Mouse (Mus musculus): ENCODE measurements at regions not wholly inside any gene's neighbourhood (a gene's known extent, or its start where the extent isn't known, plus 50 kb on each side); places are given as distances from the start of the nearest gene placed in this dataset.

DNA sequence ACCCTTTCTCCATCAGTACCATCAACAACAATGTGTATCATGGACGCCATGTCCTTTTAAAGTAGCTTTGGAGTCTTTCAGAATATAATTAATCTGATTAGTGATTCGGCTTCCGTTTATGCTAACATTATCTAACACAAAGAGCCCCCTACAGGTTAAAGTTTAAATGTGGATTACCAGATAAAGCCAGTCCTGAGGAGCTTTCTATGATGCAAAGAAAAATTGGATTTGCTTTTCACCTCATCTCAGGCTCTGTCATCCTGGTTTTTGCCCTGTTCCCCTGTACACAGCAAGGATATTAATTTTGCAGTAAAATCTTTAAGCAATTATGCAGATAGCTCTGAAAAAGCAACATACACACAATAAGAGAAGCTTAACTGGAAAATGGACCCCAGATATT is 412.7 kb upstream of the Tbc1d2b start:
- DNase-seq (ENCODE audit: low read depth, low spot score): no peak

DNA sequence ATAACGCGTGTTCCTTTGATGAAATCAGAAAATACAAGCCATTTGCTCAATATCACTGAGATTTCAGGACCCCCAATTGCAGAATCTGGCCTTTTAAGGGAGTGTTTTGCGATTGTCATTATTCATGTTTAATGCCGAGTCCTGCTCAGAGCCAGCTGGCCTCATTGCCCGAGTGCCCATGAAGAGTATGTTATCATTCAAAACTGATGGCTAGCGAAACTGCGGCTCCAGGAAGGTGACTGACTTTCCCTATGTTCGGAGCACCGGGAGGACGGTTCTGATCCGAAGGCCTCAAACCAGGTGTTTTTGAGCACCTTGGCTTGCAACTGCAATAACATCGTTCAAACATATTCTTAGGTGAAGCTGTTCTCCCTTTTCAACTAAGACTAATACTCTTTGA is 419.5 kb upstream of the Tbc1d2b start:
- DNase-seq (ENCODE audit: low read depth, low spot score): no peak

DNA sequence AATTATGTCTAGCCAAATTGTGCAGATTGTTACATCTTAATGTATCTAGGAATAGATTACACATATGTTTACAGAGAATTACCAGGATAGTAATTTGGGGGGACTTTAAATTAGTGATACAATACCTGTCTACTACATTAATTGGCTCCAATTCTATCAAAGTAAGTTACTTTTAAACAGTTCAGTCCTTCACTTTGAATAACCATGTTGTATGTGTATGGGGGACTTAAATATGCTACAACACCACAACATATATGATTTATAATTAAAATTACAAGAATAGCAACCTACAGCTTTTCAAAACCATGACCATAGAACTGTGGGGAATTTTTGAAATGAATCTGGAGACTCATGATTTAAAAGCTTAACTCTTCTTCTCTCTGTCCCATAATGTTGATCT is 420.5 kb upstream of the Tbc1d2b start:
- DNase-seq (ENCODE audit: low read depth, low spot score): no peak

DNA sequence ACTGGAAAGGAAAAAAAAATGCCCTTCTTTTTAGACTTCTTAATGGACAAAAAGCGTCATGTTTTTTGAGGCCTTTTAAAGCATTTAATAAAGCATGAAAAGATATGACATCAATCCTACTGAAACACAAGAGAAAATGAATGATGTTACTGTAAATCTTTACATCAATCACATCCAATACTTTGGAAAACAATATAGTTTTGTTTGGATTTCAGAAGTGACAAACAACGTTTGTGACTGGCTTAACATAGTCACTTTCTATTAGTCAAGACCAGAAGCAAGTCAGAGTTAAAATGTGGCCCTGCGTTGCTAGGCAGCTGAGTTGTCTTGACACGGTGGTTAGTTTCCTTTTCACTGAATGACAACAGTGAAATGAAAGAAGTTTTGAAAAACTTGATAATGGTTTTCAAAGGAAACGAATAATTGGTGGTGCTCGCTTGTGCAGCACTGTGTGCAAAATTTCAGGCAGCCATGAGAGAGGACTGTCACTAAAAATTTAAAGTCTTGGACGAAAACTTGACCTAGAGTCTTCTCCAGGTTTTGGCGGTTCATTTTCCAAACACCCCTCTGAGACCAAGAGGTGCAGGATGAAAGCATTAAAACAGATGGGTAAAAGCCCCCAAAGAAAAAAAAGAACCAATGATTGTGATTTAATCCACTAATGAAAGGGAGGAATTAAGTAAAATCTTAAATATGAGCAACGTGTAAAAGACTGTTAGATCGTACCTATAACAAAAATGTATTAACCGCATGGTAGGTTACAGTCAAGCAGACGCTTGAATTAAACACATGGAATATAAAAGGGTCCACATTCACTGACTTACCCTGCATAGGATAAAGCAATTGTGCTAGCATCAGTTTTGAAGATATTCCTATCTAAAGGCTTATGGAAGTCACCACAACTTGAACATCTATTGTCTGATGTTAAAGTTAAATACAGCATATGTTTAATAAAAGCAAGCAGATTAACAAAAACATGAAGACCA is 421.4 kb upstream of the Tbc1d2b start:
- no peak for DNase-seq (ENCODE audit: low read depth, low spot score)

DNA sequence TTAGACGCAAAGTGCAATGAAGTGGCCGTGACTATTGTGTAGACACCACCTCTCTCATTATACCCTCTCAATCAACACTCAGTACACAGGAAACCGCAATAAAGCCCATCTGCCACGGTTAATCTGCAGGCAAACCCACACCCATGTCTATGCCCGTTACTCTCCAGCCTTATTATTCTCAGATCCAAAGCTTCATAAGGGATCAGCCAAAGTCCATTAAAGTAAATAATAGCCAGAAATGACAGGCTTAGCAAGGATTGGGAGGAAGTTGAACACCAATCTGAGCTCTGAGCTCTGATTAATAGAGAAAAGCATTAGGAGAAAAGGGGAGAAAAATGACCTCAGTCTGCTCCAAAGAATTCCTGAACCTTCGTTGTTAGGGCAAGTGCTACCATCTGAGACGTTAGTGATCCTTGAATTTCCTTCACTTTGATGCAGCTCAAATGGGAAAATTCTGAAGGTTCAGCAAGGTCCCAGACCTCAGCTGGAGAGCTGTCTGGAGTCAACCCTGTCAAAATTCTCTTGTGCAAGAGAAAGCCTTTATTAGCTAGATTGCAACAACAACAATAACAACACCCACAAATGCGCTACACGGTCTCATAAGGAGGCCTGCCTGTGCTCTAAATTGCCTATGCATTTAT is 422.5 kb upstream of the Tbc1d2b start:
- no peak for DNase-seq (ENCODE audit: low read depth, low spot score)

DNA sequence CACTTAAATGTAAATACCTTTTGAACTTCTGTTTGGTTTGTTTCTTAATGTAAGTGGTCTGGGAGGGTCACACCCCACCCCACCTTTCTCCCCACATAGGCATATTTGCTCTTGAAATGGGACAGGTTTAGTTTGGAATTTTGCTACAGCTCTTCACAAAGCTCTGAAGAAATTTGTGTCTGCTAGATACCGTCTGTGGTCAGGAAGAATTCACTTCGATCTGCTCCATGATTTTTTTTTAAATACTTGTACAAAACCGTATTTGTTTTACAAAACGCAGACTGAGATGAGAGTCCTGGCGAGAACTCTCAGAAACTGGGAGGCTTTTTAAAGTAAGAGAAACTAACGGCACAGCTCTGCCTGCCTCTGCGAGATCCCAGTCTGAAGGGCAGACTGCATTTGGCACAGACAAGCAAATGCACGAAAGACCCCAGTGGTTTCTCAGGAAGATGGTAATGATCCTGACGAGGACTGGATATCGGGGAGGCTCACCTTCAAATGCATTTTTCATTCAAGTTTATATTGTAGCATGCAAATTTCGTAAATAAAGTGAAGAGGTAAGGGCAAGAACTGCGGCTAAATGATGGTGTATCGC is 423.5 kb upstream of the Tbc1d2b start:
- no peak for DNase-seq (ENCODE audit: low read depth, low spot score)

DNA sequence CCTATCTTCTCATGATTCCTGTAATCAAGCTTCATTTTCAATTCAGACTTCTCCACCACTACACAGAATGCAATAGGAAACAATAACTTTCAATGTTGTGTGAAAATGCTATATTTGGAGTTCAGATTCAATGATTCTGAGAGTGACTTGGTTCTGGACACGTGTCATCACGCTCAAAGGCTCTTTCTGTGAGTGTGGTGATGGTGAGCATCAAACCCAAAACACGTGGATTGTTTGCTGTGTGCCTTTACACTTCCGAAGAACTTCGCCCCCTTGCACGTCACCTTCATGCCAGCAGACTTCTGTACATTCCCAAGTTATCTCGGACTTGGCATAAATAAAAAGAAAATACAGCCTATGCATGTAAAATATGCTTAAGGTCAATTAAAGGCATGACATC is 425.1 kb upstream of the Tbc1d2b start:
- no peak for DNase-seq (ENCODE audit: low read depth, low spot score)

DNA sequence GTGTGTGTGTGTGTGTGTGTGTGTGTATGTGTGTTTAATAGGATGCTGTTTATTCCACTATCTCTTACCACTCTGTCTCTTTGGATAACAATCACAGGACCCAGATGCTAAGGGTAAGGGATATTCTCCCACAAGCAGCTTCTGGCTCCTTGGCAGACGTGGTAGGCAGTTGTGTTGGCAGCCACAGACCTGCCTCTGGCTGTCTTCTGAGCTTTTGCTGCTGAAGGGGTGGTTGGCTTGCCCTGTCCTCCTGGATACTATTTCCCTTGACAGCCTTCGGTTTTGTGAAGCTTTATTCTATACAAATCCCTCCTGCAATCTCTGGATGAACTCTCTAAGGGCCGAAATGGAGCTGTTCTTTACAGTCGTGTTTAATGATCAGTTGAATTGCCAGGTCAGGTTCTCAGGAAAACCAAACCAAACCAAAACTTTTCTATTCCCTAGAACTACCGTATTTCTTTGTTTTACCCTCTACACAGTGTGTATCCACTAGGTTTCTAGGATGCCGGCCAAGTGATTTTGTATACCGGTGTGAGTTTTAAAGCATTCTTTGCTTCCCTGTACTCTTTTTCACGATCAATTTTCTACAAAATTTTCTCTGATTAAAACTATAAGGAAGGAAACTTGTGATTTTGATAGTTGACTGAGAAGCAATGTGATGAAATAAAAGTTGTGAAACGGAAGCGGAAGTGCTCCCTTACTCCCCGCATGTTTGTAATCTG is 426.8 kb upstream of the Tbc1d2b start:
- no peak for DNase-seq (ENCODE audit: low read depth, low spot score)

DNA sequence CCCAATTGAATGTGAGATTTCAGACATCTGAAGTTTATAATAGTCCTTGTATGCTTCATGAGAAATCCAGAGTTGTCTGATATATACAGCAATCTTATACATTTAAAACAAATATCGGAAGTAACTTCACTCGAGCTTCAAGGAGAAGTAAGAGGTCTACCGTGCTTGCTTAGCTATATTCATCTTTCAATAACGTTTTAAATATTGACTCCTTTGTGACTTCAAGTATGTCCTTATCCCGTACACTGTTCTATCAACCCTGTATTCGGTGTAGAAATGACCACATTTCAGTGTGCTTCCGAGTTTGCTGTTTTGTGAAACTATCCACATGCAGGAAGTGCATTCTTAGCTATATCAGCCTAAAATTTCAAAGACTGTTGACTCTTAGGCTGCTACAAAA is 427.8 kb upstream of the Tbc1d2b start:
- DNase-seq (ENCODE audit: low read depth, low spot score): no peak

DNA sequence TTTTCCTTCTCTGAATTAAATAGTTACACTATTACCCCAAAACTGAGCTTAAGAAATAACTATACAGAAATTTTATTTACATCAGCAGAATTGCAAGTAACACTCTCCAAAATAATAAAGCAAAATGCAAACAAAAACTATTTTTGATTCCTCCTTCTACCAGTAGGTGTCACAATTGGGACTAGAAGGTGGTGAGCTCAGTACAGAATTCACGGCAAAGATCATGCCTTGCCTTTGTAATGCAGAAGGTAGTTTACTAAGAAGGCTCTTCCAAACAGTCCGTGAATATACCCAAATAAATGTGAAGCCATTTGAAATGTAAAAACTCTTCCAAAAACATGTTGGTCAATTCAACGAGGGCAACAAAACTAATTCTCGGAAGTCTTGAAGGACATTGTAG is 428.5 kb upstream of the Tbc1d2b start:
- no peak for DNase-seq (ENCODE audit: low read depth, low spot score)

DNA sequence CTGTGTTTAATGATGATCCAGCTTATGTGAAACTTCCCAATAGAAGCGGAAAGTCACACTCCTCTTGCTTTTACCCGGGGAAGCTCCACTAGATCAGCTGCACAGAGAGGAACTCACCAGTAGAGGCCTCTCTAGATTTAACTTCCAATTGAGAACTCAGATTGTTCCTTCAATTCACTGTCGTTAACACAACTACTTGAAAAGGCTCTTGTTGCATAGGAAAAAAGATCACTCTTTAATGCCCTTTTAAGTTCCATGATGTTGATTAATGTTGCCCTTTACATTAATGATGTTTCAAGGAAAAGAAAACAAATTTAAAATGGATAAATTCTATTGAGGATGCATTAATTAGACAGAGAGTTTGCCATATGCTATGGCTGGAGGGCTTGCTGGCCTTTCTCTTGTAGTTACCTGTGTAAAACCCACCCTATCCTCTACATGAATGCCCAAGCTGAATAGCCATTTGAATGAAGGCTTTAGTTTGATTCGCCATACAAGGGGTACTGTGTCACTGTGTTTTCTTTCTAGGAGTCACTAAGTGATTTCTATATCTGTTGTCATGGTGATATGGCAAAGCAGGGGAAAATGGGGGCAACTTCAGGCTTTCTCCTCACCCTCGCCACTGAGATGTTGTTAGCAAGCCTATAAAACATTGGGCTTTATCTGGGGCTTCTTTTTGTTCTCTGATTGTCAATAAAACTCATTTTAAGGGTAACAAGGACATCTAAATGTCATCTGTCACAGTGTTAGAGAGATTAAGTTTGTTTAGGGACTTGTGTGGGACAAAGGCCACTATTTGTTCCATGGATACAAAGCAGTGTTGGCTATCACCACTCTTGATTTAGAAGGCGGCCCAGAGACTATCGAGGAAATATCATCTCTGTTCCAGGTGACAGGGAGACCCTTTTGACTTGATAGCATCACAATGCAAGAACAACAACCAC is 429.9 kb upstream of the Tbc1d2b start:
- DNase-seq (ENCODE audit: low read depth, low spot score): no peak

DNA sequence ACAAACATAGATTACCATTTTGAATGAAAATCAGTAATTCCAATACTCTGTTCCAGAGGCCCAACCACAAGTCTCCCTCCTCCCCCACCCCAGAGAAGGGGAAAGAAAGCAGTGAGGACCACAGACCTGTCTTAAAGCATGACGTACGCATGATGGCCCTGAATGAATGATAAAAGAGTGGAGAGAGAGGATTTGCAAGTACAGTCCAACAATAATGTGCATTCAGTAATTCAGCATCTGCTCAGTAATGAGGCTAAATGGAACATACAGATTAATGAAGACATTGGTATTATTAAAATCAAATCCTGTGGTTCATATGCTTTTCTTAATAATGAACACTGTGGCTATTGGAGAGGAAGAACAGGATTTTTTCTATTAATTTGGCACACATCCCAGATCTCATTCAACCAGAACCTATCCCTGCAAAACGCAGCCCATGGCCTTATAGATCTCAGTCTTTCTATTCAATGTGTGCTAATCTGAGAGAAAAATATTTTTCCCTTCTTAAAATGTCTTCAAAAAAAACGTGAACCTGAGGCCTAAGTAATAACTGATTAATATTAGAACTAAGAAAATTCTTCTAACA is 430.7 kb upstream of the Tbc1d2b start:
- no peak for DNase-seq (ENCODE audit: low read depth, low spot score)

DNA sequence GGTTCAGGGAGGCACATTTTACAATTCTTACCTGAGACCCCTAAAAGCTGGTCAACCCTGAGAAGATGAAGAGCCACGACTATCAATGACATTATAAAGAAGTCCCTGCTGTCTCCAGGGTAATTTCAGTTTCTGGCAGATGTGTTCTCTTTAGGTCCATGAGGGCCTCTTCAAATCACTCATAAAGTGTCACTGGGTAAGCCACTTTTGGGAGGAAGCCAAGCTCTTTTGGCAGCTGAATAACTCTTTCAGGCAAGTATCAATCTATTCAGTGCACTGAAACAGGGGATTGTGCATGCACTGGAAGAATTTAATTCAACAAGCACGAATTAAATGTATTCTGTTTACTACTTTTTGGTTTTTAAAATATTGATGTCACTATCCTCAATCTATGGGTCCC is 443.1 kb upstream of the Tbc1d2b start:
- no peak for DNase-seq (ENCODE audit: low read depth, low spot score)

DNA sequence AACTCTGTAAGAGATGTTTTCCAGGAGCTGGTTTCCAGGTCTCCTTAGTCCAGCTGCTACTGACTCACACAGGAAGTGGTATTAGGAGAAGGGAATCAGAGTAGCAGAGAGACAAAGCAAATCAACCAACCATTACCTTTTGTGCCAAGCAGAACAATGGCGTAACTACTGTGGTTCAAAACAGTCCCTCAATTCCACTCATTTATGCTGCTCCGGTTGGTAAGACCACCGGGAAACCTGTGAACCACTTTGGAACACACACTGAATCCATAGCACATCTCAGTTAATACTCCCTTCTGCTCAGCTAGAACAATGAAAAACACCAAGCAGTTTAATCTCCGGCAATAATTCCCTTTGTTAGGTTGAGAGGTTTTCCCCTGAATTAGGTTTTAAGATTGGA is 460.8 kb upstream of the Tbc1d2b start:
- DNase-seq (ENCODE audit: low read depth, low spot score): no peak

DNA sequence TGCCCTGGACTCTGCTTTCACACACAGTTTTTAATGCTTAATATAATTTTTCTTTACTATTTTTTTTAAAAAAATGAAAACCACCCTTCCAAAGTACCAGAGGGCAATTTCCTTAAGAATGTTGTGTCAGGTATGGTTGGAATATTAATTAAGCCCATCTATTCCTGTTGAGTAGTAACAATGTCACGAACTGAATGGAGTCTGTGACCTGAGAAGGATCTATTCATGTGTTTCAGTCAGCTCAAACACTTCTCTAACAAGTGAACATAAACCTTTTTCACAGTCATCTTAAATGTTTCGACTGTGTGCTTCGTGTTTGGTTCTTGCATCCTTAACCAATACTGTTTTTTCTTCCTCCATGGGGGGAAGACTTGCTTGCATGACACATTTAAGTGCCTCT is 486.6 kb upstream of the Tbc1d2b start:
- DNase-seq (ENCODE audit: low read depth, low spot score): no peak

DNA sequence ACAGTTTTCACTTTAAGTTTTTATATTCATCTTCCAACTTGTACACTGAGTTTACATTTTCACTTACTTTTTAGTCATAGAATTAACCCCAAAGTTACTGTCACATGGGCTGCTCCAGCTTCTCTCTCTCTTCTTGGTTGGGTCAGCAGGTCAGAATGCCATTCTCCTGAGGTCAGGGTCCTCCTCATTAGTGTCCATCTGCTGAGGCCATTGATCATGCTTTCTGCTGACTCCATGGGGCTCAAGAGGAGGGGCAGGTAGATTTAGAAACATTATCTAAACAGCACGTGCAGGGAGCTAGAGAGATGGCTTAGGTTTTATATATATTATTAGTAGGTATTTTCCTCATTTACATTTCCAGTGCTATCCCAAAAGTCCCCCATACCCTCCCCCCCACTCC is 503.7 kb upstream of the Tbc1d2b start:
- no peak for DNase-seq (ENCODE audit: low read depth, low spot score)

DNA sequence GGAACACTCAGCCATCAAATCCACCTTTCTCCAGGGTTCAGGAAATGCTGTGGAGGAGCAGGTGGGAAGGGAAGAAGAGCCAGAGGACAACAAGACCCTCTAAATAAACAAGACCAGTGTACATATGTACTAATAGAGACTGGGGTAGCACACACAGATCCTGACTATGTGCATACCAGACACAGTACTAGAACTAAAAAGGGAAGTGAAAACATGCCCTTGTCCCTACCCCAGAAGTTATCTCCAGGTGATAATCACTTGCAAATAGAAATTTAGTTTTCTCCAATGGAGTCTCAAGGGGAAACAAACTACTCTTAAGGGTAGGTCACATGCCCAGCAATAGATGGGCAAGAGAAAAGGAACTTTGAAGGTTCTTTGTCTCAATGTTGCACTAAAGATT is 518.9 kb upstream of the Tbc1d2b start:
- DNase-seq (ENCODE audit: low read depth, low spot score): no peak

DNA sequence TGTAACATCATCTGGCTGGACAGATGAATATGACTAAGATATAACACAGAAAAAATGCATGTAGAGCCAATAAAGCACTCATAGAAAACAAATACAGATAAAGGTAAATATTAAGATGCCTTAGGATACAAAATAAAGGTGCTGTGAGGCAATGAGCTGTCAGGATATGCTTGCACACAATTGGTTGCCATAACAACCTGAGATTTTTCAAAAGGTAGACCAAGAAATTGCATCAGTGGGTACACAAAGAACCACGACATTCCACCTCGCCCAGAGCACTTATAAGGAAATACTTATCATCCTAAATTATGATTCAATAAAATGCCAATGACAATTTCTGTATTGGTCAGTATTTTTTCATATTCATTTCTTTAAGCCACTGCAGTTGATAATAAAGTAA is 521.3 kb upstream of the Tbc1d2b start:
- DNase-seq (ENCODE audit: low read depth, low spot score): no peak

DNA sequence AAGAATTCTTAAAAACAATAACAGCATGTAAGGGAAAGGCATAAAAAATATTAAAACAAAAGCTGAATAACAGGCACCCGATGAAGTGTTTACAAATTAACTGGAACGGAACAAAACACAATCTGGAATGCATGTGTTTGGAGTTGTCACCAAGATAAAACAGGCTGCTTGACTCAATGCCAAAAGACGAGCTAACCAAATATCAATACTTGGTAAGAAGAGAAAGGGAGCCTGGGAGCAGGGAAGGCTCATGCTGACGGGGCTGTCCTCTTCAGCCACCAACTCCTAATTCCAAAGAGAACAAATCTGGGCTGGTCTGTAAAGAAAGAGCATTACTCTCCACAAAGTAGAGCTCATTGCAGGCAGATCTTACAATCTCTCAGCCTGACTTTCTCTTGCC is 545.4 kb upstream of the Zic4 start:
- DNase-seq (ENCODE audit: low read depth, low spot score): no peak

DNA sequence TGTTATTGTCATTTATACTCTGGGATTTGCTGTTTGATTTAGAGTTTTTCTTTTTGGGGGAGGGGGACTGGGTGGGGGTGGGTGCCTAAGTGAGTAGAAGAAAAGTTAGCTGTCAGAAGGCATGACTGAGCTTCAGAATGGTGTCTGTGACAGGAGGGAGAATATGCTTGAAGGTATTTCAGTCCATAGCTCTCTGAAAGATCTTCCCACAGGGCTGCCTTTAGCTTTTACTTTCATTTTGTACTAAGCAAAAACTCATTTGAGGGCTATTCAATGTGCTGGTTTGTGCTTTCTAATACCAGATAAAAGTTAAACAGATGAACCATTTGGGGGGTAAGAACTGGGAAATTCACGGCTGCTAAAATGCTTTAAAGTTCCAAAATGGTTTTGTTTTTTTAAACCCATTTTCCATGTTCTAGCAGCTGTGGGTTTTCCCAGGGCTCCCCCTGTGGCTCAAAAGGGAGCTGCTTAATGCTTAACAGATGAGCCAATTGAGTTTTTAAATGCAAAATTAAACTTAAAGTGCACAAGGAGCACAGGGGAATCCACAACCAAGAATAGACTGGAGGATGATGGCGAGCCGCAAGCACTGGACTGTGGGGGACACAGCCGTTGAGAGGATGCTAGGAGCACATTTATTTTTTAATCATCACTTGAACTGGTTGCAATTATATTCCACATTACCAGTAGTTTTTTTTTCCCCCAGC is 538.5 kb upstream of the Zic4 start:
- DNase-seq (ENCODE audit: low read depth, low spot score): no peak

Data from brain, embryonic 18.5 days (tissue).